Mouse (Mus musculus) spleen, adult 18-20 months (tissue): ENCODE data around the gene Wdsub1.

ENCODE experiments used
- DNase-seq, 2 experiments: peaks; one replicate each; pipeline ENCODE4 v3.0.0; 2022; ENCODE audit warnings: mixed read lengths in 2 of 2

Gene Wdsub1

GRCm38 (mm10) chr2:59841189-59841939 lies 41.0 kb downstream of the Wdsub1 start:
- no peak for DNase-seq

GRCm38 (mm10) chr2:59840191-59840590 lies 42.2 kb downstream of the Wdsub1 start:
- no peak for DNase-seq

- DNase-seq: no peak
Observed at GRCm38 (mm10) chr2:59839755-59840154, 42.6 kb downstream of the Wdsub1 start.

GRCm38 (mm10) chr2:59838825-59839224 lies 43.6 kb downstream of the Wdsub1 start:
- DNase-seq: no peak

DNA sequence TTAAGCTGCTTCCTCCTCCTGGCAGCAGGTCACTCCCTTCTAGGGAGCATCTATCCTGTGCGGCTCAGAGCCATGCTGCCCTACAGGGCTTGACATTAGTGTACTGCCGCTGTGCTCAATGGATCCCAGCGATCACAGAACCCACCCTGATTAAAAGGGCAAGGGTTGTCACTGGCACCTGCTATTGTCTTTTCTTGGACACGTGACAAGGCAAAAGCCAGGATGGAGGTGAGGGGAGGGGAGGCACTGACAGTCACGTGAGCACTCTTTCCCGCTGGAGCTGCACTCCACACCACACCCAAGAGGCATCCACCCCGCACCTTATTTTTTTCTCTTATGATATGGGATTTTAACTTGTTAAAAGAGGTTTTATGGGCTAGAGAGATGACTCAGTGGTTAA lies 50.6 kb downstream of the Wdsub1 start:
- no peak for DNase-seq

DNA sequence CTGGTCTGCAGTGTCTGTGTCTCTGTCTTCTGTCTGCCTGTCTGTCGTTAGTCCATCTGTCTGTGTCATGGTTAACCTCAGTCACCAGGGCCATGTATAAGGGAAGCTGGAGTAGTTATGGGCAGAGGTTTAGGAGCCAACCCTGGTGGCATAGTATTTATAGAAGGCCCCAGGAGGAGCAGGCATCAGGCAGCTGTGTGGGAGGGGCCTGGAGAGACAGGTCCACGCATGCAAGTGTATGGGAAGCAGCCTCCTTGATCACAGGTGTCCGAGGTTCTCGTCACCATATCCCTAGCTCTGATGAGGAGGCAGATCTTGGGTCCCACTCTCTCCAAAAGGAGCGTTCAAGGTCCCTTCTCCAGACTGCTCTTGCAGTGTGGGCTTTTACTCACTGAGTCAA lies 51.5 kb downstream of the Wdsub1 start:
- DNase-seq: no peak

GRCm38 (mm10) chr2:59830151-59830550 lies 52.2 kb downstream of the Wdsub1 start:
- DNase-seq: no peak

- no peak for DNase-seq
Observed at GRCm38 (mm10) chr2:59829718-59830117, 52.7 kb downstream of the Wdsub1 start.

- no peak for DNase-seq
Observed at GRCm38 (mm10) chr2:59828777-59829508, 53.4 kb downstream of the Wdsub1 start.

GRCm38 (mm10) chr2:59828103-59828655 lies 54.2 kb downstream of the Wdsub1 start:
- DNase-seq: no peak

DNA sequence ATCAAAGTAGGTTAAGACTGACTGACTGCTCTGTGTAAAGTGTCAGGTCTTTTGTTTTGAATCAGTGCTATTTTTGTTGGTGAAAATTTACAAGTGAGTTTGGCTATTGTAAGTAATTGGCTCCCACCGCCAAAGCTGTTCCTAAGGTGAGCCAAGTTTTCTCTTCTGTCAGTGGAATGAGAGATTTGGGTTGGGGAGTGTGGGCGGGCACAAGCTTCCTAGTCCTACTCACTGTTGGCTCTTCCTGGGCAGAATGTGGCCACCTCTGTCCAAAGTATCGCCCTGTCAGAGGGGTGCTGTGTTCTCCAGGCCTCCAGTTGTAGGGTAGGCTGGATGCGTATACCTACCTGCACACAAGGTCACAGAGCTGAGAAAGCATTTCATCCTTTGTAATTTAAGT lies 57.0 kb downstream of the Wdsub1 start:
- DNase-seq: no peak

DNA sequence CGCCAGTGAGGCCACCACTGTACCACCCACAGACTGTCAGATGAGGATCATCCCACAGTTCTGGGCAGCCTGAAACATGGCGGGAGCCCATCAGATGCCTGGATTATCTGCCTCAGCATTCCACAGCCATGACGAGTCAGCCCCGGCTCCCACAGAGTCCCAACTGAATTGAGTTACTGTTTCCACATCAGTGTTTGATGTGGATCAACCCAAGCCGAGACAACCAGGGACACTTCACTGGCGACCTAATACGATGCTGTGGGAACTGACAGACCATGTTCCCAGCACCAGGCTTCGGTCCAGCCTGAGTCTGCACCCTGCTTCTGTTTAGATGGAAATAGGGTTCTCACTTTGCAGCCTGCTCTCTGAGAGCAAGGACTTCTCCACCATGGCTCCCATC lies 58.1 kb downstream of the Wdsub1 start:
- no peak for DNase-seq

- DNase-seq: no peak
Observed at GRCm38 (mm10) chr2:59821044-59821443, 61.3 kb downstream of the Wdsub1 start.

GRCm38 (mm10) chr2:59820088-59820487 lies 62.3 kb downstream of the Wdsub1 start:
- no peak for DNase-seq

DNA sequence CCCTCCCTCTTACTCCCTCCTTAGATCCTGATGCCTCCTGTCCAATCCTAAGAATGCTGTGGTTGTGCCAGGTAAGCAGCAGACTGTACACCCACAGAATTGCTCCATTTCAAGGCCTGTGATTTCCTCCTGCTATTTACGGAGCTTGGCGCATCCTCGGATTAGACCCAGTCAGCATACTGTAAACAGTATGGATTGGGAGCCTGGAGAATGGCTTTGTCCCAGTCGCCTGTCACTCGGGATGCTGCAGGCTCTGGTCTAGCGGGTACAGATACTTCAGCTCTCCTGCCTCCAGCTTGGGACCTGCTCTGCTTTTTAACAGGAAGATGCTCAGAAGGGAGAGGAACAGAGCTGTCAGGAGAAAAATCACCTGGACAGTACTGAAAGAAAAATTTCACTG lies 63.0 kb downstream of the Wdsub1 start:
- DNase-seq: no peak

- DNase-seq: no peak
Observed at GRCm38 (mm10) chr2:59818663-59819062, 63.7 kb downstream of the Wdsub1 start.

DNA sequence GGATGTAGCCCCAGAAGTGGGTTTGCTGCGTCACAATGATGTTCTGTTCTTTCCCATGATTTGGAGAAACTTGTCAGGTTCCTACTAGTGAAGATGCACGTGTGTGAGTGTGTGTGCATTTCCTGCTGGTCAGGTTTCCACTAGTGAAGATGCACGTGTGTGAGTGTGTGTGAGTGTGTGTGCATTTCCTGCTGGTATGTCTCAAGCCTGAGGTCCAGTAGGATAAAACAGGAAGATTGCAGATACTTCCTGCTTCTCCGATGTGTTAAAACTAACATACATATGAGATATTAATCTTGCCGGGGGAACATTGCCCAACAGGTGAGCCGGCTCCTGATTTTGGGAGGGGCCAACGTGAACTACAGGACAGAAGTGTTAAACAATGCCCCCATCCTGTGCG lies 67.4 kb downstream of the Wdsub1 start:
- DNase-seq: no peak

GRCm38 (mm10) chr2:59813457-59813856 lies 68.9 kb downstream of the Wdsub1 start:
- DNase-seq: no peak

DNA sequence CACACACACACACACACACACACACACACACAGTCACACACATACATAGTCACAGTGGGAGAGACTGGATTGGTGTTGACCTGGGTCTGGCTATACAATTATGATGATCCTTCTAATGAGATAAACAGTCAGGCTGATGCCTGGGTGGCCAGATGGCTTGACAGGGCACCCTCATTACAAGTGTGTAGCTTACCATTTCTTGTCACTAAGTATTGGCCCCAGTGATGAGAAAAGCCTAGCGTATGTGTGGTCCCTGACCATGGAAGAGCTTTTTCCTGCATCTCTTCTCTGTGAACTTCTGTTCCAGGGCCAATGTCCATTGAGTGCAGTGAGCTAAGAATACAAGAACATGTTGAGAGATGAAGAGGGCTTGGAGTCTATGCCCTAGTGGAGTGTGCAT lies 69.8 kb downstream of the Wdsub1 start:
- no peak for DNase-seq

DNA sequence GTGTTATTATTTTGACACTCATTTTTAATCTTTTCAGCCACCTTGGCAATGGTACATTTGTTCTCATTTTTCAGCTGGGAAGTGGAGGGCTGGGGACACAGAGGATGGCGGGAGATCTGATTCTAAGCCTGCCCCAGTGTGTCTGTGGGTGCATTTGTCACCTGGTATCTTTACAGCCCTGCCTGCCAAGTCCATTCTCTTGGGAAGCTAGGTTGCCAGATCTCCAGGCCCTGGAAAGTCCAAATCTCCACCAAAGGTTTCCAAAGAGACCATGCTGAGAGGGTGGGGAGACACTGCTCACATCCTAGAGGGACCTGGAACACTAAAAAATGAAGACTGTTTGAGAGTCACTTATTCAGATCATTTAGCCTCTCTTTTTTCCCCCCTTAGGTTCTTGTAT lies 71.1 kb downstream of the Wdsub1 start:
- DNase-seq: no peak

DNA sequence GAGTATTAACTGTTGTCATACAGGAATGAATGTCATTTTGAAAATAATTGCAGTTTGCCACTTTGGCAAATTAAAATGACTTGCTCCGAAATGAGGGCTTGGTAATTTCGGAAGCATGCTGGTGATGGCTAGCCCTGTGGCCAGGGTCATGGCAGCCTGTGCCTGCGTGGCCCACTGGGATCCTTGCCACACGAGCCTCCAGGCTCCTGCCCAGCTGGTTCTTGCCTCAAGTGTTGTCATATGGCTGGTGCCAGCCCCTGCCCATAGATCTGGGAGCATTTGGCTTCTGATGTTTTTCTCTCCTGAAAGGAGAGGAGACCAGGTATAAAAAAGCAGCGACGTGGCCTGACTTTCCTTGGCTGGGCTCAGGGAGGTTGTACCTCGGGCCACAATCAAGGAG lies 72.4 kb downstream of the Wdsub1 start:
- DNase-seq: no peak

DNA sequence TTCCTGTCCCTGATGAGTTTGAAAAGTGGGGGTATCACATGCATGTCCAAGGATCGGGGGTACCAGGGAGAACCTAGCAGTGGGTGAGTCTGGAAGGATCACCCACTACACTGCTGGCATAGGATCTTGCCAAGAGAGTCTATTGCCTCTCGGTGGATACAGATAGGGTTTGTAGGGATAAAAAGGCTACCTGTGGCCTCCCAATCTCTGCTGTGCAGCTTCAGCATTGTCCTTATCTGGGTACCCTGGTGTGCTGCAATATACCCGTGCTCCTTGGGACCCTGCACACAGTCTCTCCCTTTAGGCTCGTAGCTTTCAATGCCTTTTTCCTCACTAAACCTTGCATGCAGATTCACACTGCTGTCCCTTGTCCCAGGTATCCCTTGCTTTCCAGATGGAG lies 73.8 kb downstream of the Wdsub1 start:
- DNase-seq: no peak

- no peak for DNase-seq
Observed at GRCm38 (mm10) chr2:59806038-59806437, 76.4 kb downstream of the Wdsub1 start.

DNA sequence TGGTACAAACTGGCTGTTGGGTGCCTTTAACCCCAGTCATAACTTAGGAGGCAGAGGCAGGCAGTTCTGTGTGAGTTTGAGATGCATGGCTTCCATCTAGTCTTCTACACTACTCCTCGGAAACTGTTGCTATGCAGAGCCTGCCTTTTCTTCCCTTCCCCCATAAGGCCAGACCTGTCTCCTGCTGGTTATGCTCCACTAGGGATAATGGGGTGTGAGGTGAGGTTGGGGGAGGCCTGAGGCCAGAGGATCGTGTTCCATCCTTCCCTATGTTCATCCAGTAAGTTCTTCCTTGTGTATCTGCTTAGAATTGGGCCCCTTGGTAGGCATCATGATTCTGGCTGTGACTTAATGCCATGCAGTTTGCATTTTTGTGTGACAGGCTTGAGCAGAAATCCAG lies 76.8 kb downstream of the Wdsub1 start:
- DNase-seq: no peak
